In genomic region chr15:79650569-79650968, GRCm38 (mm10) we compare ENCODE assay signal across 8 mouse cellular contexts. TPM values are rescaled to one million over a fixed set of nuclear protein-coding genes. Genes with fewer than 3 reads are reported as not detected.
A peak's percentile ranks its signal among the peaks of the same experiment; 100 is the strongest.
DNase-seq lines count a peak whose midpoint lies in the region; ATAC-seq lines count a peak whose summit lies in the region.

No protein-coding gene starts in this region.

- peak; percentile 85 for ATAC-seq in monocyte, adult 5-6 weeks (replicated peaks; ENCODE audit: insufficient number of reproducible peaks, low FRiP score, low TSS enrichment, poor library complexity, severe bottlenecking)

- intact Hi-C loops in heart, postnatal 25 days (cut with DNase I), result no loop called here

- DNase-seq in heart, postnatal 4 days, result peak; percentile 58
- DNase-seq in heart, postnatal 25 days (ENCODE audit: low spot score), result no peak
- DNase-seq in A20 (ENCODE audit: low read depth, low spot score) (peak; percentile 71), R1 (ENCODE audit: low read depth, low spot score) (peak; percentile 84)
- peak; percentile 77 for DNase-seq in induced T-regulatory cell, adult 2 months (ENCODE audit: low read depth)
- DNase-seq in right cerebral cortex, adult 18-20 months, result no peak
- no peak for DNase-seq in urinary bladder, adult 2 months (ENCODE audit: low spot score)

RNA-seq across cellular contexts. Expression of gene Fam227a, which starts 8.2 kb away (rescaled TPM):
- 1 to 10 TPM; 1.0 to 1.2 TPM for total RNA-seq in heart, postnatal 4 days (2021)
- total RNA-seq in heart, postnatal 25 days (2021), result 1 to 10 TPM in 1 of 2 experiments, under 1 TPM in 1; 0.84 to 1.3 TPM
- 1.0 to 4.5 TPM (median 1.3 TPM) in 3 replicates for total RNA-seq in monocyte, adult 5-6 weeks (2017)
- polyA plus RNA-seq in urinary bladder, adult 2 months (2012; rRNA removed), result 3.3 and 3.4 TPM in 2 replicates

RNA-seq across cellular contexts. Expression of gene Cby1, which starts 8.4 kb away (rescaled TPM):
- 10 to 100 TPM; 30.9 to 35.5 TPM for total RNA-seq in heart, postnatal 4 days (2021)
- total RNA-seq in heart, postnatal 25 days (2021), result 10 to 100 TPM; 22.9 to 25.9 TPM
- 12.1 to 23.7 TPM (median 18.3 TPM) in 3 replicates for total RNA-seq in monocyte, adult 5-6 weeks (2017)
- polyA plus RNA-seq in urinary bladder, adult 2 months (2012; rRNA removed), result 14.8 and 16.4 TPM in 2 replicates

RNA-seq across cellular contexts. Expression of gene Tomm22, which starts 20.1 kb away (rescaled TPM):
- 100 to 1,000 TPM; 150 to 159 TPM for total RNA-seq in heart, postnatal 4 days (2021)
- total RNA-seq in heart, postnatal 25 days (2021), result 100 to 1,000 TPM; 120 to 122 TPM
- 84.8 to 123 TPM (median 106 TPM) in 3 replicates for total RNA-seq in monocyte, adult 5-6 weeks (2017)
- polyA plus RNA-seq in urinary bladder, adult 2 months (2012; rRNA removed), result 93.0 and 110 TPM in 2 replicates

RNA-seq across cellular contexts. Expression of gene Josd1, which starts 37.1 kb away (rescaled TPM):
- 10 to 100 TPM; 29.8 to 32.5 TPM for total RNA-seq in heart, postnatal 4 days (2021)
- total RNA-seq in heart, postnatal 25 days (2021), result 10 to 100 TPM; 23.6 to 26.4 TPM
- total RNA-seq in monocyte, adult 5-6 weeks (2017), result 15.8 to 20.3 TPM (median 16.9 TPM) in 3 replicates
- polyA plus RNA-seq in urinary bladder, adult 2 months (2012; rRNA removed), result 30.1 and 34.1 TPM in 2 replicates

RNA-seq across cellular contexts. Expression of gene Gtpbp1, which starts 40.1 kb away (rescaled TPM):
- total RNA-seq in heart, postnatal 4 days (2021), result 10 to 100 TPM; 40.2 to 41.9 TPM
- total RNA-seq in heart, postnatal 25 days (2021), result 10 to 100 TPM; 27.2 to 31.8 TPM
- 53.0 to 76.7 TPM (median 73.7 TPM) in 3 replicates for total RNA-seq in monocyte, adult 5-6 weeks (2017)
- 20.0 and 32.1 TPM in 2 replicates for polyA plus RNA-seq in urinary bladder, adult 2 months (2012; rRNA removed)

Comparison
In these comparisons a context has a peak if more than half of its experiments do, and no peak if none do; other contexts are left out.
1. DNase-seq: peak in heart, postnatal 4 days (single experiment), A20 (single experiment), R1 (single experiment) and induced T-regulatory cell, adult 2 months (single experiment); none in heart, postnatal 25 days (single experiment), right cerebral cortex, adult 18-20 months (single experiment) and urinary bladder, adult 2 months (single experiment).